Mouse (Mus musculus) spleen, postnatal 36 days (tissue): ENCODE results near the gene Pold1.
A peak's percentile ranks its signal among the peaks of the same experiment; 100 is the strongest.

Experiments
- DNase-seq, 2 experiments: peaks; one replicate each; pipeline ENCODE4 v3.0.0; 2022; ENCODE audit warnings: low spot score in 2 of 2, mixed read lengths in 1 of 2

Pold1 gene

GRCm38 (mm10) chr7:44546274-44546673 is 2.4 kb downstream of the Pold1 start:
- DNase-seq = no peak

DNA sequence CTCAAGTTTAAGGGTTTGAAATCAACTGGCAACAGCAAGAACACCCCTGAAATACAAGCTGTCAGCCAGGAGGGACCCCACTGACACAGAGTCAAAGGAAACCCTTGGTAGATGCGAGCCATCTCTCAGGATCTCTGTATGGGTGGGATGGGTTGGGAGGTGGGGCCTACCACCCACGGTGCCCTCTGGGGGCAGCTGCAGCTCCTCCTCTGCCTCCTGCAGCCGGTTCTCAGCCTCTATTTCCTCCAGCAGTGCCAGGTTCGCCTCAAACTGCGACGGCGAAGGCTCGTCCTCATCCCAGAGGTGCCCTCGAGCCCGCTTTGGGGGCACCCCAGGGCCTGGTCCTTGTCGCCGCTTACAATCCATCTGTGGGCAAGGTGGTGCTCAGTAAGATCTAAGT is 5.6 kb downstream of the Pold1 start:
- DNase-seq = no peak

DNA sequence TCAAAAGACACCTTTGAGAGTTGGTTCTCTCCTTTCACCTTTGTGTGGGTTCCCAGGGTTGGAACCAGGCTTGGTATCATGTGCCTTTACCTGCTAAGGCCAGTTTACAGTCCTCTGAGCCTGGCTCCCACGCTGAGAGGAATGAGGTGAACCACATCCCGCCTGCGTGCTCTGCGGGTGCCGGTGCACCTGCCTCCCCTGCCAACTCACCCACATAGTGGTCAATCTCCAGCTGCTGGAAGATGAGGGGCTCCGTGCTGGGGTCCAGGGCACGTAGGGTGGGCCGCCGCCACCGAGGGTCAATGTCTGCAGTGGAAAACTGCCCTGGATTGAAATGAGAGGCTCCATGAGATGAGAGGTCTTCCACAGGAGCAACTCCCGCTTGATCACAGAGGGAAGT is 6.1 kb downstream of the Pold1 start:
- no peak for DNase-seq

GRCm38 (mm10) chr7:44538756-44539624 is 9.7 kb downstream of the Pold1 start:
- DNase-seq = no peak

DNA sequence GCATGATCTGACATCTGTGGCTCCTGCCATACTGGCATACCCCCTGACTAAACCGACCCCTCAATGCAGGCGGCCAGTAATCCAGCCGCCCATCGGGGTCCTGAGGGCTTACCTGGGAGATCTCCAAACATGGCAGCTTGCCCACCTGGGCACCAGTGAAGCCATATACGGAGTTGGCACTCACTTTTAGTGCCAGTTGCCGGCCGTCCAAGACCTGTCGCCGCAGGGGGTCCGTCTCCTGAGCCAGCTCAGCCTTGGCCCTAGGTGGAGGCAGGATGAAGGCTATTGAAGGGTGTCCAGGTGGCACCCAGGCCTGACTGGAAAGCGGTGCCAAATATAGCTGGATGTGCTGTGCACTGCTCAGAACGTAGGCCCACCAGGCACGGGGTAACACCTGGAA is 11.2 kb downstream of the Pold1 start:
- DNase-seq = no peak

DNA sequence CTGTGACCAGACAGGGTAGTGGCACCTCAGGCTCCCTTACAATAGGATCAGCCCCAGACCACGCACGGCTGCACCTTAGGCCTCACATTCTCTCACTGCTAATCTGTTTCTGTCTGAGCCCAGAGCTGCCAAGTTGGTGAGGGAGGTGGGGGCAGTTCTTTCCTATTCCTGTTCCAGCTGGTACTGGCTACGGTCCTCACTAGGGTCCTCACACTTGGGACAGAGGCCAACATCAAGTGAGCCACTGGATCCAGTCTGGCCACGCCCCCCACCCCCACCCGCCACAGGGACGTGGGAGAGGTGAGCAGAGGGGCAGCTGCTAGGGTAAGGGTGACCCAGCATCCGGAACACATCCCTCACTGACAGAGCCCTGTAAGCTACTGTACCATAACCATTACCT is 11.6 kb downstream of the Pold1 start:
- no peak for DNase-seq

- DNase-seq = no peak
Measured at GRCm38 (mm10) chr7:44536590-44536968, 12.1 kb downstream of the Pold1 start.

- peak; percentile 68 to 74 for DNase-seq
Measured at GRCm38 (mm10) chr7:44535657-44536589, 12.7 kb downstream of the Pold1 start.

- DNase-seq = no peak
Measured at GRCm38 (mm10) chr7:44534656-44535441, 13.8 kb downstream of the Pold1 start.

DNA sequence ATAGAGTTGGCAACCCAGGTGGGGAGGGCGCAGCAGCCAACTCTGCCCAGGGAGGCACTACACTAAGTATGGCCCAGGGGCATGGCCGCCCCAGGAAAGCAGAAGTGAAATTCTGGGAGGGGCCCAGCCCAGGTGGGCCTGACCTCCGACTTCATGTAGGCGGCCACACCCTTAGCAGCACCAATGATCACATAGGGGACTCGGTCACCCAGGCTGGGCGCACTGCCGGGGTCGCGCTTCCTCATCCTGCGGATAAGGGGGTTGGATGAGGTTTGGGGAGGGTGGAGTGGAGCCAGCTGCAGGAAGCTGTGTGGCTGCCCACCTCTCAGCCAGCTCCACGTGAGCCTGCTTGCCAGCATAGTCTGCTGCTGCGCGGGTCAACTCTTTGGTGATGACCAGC is 14.4 kb downstream of the Pold1 start:
- DNase-seq = peak; percentile 95

GRCm38 (mm10) chr7:44533746-44534045 is 15.0 kb downstream of the Pold1 start:
- no peak for DNase-seq

DNA sequence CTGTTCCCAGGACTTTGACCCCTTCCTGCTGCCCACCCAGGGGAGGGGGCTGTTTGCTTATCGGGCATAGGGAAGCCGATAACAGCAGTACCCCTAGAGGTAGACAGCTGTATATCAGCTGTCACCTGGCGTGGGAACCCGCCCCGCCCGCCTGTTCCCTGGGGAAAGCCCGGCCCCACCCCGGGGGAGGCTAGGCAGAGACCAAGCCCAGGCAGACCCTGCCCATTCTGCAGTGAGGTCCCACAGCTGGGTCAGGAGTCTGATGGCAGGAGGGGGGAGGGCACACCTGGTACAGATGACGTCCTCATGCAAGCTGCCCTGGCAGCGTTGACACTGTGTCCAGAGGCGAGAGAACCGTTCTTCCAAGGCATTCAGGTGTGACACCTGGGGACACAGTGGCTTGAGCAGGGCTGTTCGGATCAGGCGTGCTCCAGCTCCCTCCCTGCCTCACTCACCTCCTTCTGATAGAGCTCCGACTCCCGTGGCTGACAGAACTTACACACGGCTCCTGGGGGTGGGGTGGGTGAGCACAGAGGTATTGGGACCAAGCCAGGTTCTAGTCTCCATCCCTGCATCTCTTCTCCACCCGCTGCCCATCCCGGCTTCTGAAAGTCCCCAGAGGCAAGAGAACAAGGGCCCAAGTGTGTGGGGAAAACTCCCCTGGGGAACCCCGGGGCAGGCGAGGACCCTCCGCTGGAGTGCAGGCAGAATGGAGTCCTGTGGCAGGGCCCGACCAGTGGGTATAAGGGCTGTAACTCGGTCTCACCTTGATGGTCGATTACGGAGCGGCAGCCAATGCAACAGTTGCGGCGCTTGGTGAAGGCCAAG is 15.5 kb downstream of the Pold1 start:
- DNase-seq = peak; percentile 83 to 85

DNA sequence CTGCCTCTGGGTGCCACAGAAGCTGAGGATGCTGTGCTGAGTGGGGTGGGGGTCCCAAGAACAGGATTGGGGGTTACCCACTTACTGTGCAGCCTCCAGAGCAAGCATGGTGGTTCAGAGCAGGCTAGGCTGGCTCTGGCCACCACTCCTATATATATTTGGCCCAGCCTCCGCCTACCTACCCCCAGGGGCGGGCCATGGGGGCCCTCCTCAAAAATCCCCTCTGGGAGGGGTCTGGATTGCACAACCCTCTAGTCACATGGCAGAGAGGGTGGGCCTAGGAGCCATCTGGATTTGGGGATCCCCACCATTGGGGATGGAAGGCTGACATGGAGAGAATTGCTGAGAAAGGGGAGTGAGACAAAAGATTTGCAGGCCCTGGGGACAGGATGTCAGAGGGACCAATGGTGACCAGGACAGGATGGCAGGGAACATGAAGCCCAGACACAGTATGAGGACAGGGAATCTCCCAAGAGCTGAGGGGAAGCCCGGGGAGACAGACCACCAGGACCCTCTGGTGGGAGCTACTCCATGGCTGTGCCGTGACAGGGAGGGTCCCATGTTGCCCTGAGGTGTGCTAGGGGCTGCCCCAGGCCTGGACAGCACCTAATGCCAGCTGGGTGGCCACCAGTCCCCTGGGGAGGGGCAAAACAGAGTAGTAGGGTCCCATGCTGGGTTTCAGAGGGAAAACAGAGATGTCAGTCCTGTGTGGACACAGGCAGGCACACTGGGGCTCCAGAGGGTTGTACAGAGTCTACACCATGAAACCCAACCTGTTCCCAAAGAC is 16.5 kb downstream of the Pold1 start, which contains the start of gene Spib:
Gene Spib, minus strand, starts transcription at position 126 of the 787 bp plus-strand sequence.
- peak; percentile 86 for DNase-seq

DNA sequence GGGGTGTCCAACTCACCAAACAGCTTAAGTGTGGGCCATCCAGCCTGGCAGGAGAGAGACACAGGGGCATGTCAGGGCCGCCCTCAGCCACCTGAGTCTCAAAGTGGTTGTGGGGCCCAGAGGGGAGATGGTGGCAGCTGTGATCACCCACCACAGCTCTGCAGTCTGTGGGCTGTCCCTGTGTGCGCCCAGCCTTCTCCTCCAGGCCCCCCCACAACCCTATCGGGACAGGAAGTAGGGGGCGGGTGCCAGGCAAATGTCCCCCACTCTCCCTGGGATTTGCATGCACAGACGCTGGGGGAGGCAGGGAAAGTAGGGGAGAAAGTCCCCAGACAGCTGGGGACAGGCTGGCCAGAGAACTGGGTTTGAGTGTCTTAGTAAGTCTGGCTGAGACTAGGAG is 17.4 kb downstream of the Pold1 start:
- DNase-seq = peak; percentile 88 to 89

DNA sequence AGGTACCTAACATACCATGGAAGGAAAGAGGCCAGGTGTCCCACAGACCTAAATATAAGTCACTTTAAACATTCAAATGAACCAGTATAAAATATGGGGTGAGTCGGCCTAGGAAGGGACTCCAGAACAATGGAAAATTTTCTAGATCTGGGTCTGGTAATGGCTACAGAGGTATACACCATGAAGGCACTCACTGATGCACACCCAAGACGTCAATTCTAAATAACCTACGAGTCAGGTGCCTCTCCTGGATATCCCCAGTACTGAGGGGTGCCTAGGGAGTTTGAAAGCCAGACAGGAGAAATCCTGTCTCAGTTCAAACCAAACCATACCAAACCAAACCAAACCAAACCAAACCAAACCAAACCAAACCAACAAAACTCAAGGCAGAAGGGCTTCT is 18.1 kb downstream of the Pold1 start:
- no peak for DNase-seq

DNA sequence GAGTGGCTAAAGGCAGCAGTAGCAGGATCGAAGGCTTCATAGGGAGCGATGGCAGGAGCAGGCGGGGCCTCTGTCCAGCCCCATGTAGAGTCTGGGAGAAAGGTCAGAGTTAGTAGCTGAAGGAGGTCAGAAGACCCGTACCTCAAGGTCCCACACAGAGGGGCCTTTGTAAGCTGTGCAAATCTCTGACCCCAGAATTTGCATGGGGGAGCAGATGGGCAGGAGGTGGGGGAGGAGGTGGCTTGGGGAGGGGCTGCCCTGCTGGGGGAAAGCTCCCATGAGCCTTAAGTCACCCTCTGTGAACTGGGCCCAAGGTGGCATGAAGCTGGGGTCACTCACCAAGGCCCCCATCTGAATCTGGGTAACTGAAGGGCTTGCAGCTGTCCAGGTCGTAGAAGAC is 19.1 kb downstream of the Pold1 start:
- DNase-seq = peak; percentile 77 to 78

DNA sequence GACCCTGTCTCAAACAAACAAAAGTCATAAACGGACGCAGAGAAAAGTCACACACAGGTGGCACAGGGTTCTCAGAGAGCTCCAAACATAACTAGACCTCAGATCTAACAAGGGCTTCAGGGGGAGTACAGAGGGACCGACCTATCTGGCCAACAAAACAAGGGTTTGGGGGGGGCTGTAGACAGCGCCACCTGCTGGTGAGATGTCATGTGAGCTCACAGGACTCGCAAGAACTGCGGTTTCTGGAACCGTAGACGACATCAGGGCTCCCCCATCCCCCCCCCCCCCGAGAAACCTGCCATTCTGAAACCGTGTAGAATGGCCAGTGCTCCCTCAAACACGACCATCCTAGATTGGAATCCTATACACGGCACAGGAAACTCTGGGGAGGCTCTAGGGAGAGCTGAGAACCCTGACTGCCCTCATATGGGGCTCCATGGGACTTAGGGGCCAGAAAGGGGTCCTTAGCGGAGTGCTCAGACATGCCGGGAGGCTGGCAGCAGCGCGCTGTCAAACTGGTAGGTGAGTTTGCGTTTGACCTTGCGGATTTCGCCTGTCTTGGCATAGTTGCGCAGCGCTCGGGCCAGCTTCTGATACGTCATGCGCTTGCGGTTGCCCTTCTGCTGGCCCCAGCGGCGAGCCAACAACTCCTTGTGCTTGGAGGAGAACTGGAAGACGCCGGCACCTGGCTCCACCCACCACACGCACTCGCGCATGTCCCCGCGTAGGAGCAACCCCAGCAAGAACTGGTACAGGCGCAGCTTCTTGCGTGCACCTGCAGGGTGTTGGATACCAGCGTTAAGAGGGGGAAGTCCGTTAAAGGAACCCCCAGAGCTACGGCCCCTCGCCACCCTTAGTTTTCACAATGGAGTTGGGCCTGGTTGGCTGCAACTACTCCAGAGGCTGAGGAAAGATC is 20.9 kb downstream of the Pold1 start:
- DNase-seq = peak; percentile 83 to 84

- DNase-seq = peak; percentile 50 to 53
Measured at GRCm38 (mm10) chr7:44526414-44527154, 22.1 kb downstream of the Pold1 start.
